8 mouse cellular contexts compared by ENCODE assay signal in the genomic region with DNA sequence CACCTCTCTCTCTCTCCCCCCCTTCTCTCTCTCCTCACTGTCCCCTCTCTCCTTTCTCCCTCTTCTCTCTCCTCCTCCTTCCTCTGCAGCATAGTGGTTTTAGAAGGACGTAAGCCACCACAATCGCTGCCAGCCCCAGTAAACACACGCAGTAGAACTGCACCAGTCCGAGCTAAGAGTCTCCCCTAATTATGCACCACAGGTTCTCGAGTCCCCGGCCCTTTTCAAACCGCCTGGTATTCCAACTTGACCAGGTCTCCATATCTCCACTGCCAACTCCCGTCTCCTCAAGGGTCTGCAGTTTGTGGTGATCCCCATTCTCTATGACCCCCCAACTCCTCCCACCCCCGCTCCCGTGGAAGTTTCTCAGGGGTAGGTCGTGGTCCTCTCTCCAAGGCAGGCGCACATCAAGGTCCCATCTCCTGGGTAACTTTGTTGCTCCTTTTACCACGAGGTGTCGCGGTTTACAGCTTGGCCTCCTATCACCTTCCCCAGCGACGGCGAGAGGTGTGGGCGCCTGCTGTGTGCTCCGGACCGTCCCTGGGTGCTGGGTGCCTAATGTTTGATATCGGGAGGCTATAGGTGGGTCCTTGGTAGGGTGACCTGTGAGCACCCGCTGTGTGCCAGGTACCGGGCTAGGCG. TPM values are rescaled to one million over a fixed set of nuclear protein-coding genes. Genes with fewer than 3 reads are reported as not detected.
DNase-seq lines count a peak whose midpoint lies in the region; ATAC-seq and TF ChIP-seq lines count a peak whose summit lies in the region.

No protein-coding gene starts in this region.

- peaks cover 86% of the 10 kb centered on the region for H3K27me3 ChIP-seq in embryonic facial prominence, embryonic 12.5 days
- peaks cover 56% of the 10 kb centered on the region for H3K27me3 ChIP-seq in hindbrain, embryonic 15.5 days
- H3K27me3 ChIP-seq in liver, adult 2 months (ENCODE audit: control insufficient read depth, insufficient read depth, low read length) = peaks cover 29% of the 10 kb centered on the region

- H3K36me3 ChIP-seq in embryonic facial prominence, embryonic 12.5 days = no peaks in the 10 kb centered on the region
- no peaks in the 10 kb centered on the region for H3K36me3 ChIP-seq in hindbrain, embryonic 15.5 days
- H3K36me3 ChIP-seq in liver, adult 2 months (ENCODE audit: control insufficient read depth, insufficient read depth, low read length) = no peaks in the 10 kb centered on the region

- peak overlapping the region; percentile 35 for H3K4me3 ChIP-seq in embryonic facial prominence, embryonic 12.5 days
- H3K4me3 ChIP-seq in hindbrain, embryonic 15.5 days = peak overlapping the region; percentile 63
- H3K4me3 ChIP-seq in liver, adult 2 months (ENCODE audit: insufficient read depth, low read depth, low read length) = no peak overlapping the region
- H3K4me3 ChIP-seq in olfactory bulb, adult 2 months (ENCODE audit: insufficient read depth, low read depth, low read length) = peak overlapping the region; percentile 35

- peak overlapping the region; percentile 51 for H3K4me2 ChIP-seq in embryonic facial prominence, embryonic 12.5 days (replicated peaks)
- H3K4me2 ChIP-seq in hindbrain, embryonic 15.5 days = peak overlapping the region; percentile 98

- no peak overlapping the region for H3K9ac ChIP-seq in embryonic facial prominence, embryonic 12.5 days
- no peak overlapping the region for H3K9ac ChIP-seq in hindbrain, embryonic 15.5 days
- no peak overlapping the region for H3K9ac ChIP-seq in liver, adult 2 months (ENCODE audit: low read depth, low read length)

- intact Hi-C loops in gastrocnemius, postnatal 36 days (cut with DNase I) = no loop called here

- no peak for TF ChIP-seq POLR2A in liver, adult 2 months (IDR thresholded peaks at IDR 0.05; ENCODE audit: extremely low read depth, insufficient read depth, low read length)
- no peak for TF ChIP-seq POLR2A in olfactory bulb, adult 2 months (IDR thresholded peaks at IDR 0.05; ENCODE audit: insufficient read depth, low read depth, low read length)

- peak; percentile 40 for TF ChIP-seq CTCF in liver, adult 2 months (IDR thresholded peaks at IDR 0.05; ENCODE audit: low read depth, low read length)
- TF ChIP-seq CTCF in olfactory bulb, adult 2 months (IDR thresholded peaks at IDR 0.05; ENCODE audit: insufficient read depth, low read depth, low read length) = no peak

- no peaks in the 10 kb centered on the region for H3K79me2 ChIP-seq in liver, adult 2 months (ENCODE audit: control insufficient read depth, insufficient read depth, low read length)

- no peak for ATAC-seq in embryonic facial prominence, embryonic 12.5 days (ENCODE audit: insufficient number of reproducible peaks, insufficient read depth, low FRiP score, low TSS enrichment)
- no peak for ATAC-seq in hindbrain, embryonic 15.5 days (ENCODE audit: low FRiP score, low read depth)

- H3K9me3 ChIP-seq in embryonic facial prominence, embryonic 12.5 days = peaks cover 3% of the 10 kb centered on the region; the same call in 1 of the 2 replicates
- no peaks in the 10 kb centered on the region for H3K9me3 ChIP-seq in hindbrain, embryonic 15.5 days

- peak; percentile 32 for DNase-seq in right cerebral cortex, adult 18-20 months
- DNase-seq in right cerebral cortex, postnatal 36 days (ENCODE audit: low spot score in 2 of 2) = no peak
- peak; percentile 9 for DNase-seq in liver, adult 2 months (ENCODE audit: extremely low read depth, low read depth, low spot score)
- no peak for DNase-seq in gastrocnemius, postnatal 36 days
- DNase-seq in T-cell, adult 2 months (ENCODE audit: low spot score) = no peak

- peaks cover 26% of the 10 kb centered on the region for H3K4me1 ChIP-seq in embryonic facial prominence, embryonic 12.5 days
- peaks cover 40% of the 10 kb centered on the region for H3K4me1 ChIP-seq in hindbrain, embryonic 15.5 days (replicated peaks)
- H3K4me1 ChIP-seq in liver, adult 2 months (ENCODE audit: control insufficient read depth, insufficient read depth, low read length) = peaks cover 5% of the 10 kb centered on the region
- peaks cover 35% of the 10 kb centered on the region for H3K4me1 ChIP-seq in olfactory bulb, adult 2 months (ENCODE audit: control insufficient read depth, insufficient read depth, low read length)

- under 1% methylated on average over 25 of the region's 25 CpGs for WGBS in embryonic facial prominence, embryonic 12.5 days
- under 1% methylated on average over 25 of the region's 25 CpGs for WGBS in hindbrain, embryonic 15.5 days
- 3% methylated on average over 25 of the region's 25 CpGs for whole genome bisulfite sequencing in liver, adult 2 months
- WGBS in olfactory bulb, adult 2 months = under 1% methylated on average over 25 of the region's 25 CpGs

- no peak overlapping the region for H3K27ac ChIP-seq in embryonic facial prominence, embryonic 12.5 days
- no peak overlapping the region for H3K27ac ChIP-seq in hindbrain, embryonic 15.5 days (replicated peaks)
- no peak overlapping the region for H3K27ac ChIP-seq in liver, adult 2 months (replicated peaks; ENCODE audit: insufficient read depth, low read depth, low read length)
- no peak overlapping the region for H3K27ac ChIP-seq in olfactory bulb, adult 2 months (ENCODE audit: insufficient read depth, low read depth, low read length)

RNA-seq across cellular contexts. Expression of a gene that starts 6.6 kb away (rescaled TPM):
- polyA plus RNA-seq in embryonic facial prominence, embryonic 12.5 days (2016; fragmentation: Nextera tagmentation; extraction: Ambion mirVana) = 0.45 and 0.85 TPM in 2 replicates
- polyA plus RNA-seq in hindbrain, embryonic 15.5 days (2015; fragmentation: Nextera tagmentation; extraction: Ambion mirVana) = 4.9 and 5.8 TPM in 2 replicates
- total RNA-seq in liver, adult 2 months (2014; rRNA removed) = 0.07 and 0.09 TPM in 2 replicates
- 0.02 and 0.05 TPM in 2 replicates for polyA plus RNA-seq in liver, adult 2 months (2012; rRNA removed)
- polyA plus RNA-seq in olfactory bulb, adult 2 months (2012; ENCODE audit: insufficient read depth, insufficient read length, low replicate concordance, missing spikeins) = not detected in 2 replicates
- total RNA-seq in gastrocnemius, postnatal 36 days (2021) = under 1 TPM; 0.10 to 0.20 TPM

RNA-seq across cellular contexts. Expression of a gene that starts 15.7 kb away (rescaled TPM):
- 44.5 and 45.0 TPM in 2 replicates for polyA plus RNA-seq in embryonic facial prominence, embryonic 12.5 days (2016; fragmentation: Nextera tagmentation; extraction: Ambion mirVana)
- 21.1 and 21.7 TPM in 2 replicates for polyA plus RNA-seq in hindbrain, embryonic 15.5 days (2015; fragmentation: Nextera tagmentation; extraction: Ambion mirVana)
- 15.9 and 18.4 TPM in 2 replicates for total RNA-seq in liver, adult 2 months (2014; rRNA removed)
- polyA plus RNA-seq in liver, adult 2 months (2012; rRNA removed) = 31.7 and 33.8 TPM in 2 replicates
- polyA plus RNA-seq in olfactory bulb, adult 2 months (2012; ENCODE audit: insufficient read depth, insufficient read length, low replicate concordance, missing spikeins) = not detected in 2 replicates
- 10 to 100 TPM; 17.8 to 19.1 TPM for total RNA-seq in gastrocnemius, postnatal 36 days (2021)

Comparison
In these comparisons a context has a peak if more than half of its experiments do, and no peak if none do; other contexts are left out.
1. DNase-seq: peak in right cerebral cortex, adult 18-20 months (single experiment) and liver, adult 2 months (single experiment); none in right cerebral cortex, postnatal 36 days (0 of 2), gastrocnemius, postnatal 36 days (0 of 2) and T-cell, adult 2 months (single experiment).
2. RNA of a gene that starts 15.7 kb away (polyA plus RNA-seq): 44.5 to 45.0 TPM in embryonic facial prominence, embryonic 12.5 days, 31.7 to 33.8 TPM in liver, adult 2 months and 21.1 to 21.7 TPM in hindbrain, embryonic 15.5 days; not detected in olfactory bulb, adult 2 months; every median in the first group is over 10 times any median in the second.